Comparison of ENCODE assay signal across 24 mouse cellular contexts in the genomic region with DNA sequence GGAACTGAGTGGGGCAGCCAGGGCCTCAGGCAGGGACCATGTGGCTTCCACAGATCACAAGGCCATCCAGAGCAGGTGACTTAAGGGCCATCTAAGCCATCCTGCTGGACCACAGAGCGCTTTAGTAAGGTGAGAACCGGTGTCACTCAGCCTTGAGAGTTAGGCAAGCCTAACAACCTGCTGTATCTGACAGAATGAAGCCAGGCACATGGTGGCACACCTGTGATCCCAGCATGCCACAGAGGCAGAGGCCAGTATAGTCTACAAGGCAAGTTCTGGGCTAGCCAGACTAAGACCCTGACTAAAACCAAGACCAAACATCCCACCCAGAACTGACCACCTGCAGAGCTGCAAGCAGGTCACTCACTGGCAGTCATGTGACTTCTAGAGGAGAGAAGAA. TPM values are rescaled to one million over a fixed set of nuclear protein-coding genes. Genes with fewer than 3 reads are reported as not detected.
DNase-seq lines count a peak whose midpoint lies in the region; TF ChIP-seq lines count a peak whose summit lies in the region.
"Had no signal": no experiment of that assay in that cellular context is flagged by ENCODE, and none has a peak within 500 bp of the region (broad histone marks: within the 10 kb centered on the region; RNA-seq: fewer than 3 reads in every experiment).

No protein-coding gene starts in this region.

- no peak for TF ChIP-seq POLR2A in myocyte (IDR thresholded peaks at IDR 0.05; ENCODE audit: insufficient read length, low read depth)

- peak; percentile 57 for DNase-seq in cerebellum, adult 11-12 months
- no peak for DNase-seq in cerebellum, postnatal 10 days
- DNase-seq in heart, adult 11 months = peak; percentile 91
- DNase-seq in heart, postnatal 25 days (ENCODE audit: low spot score) = no peak
- peak; percentile 60 for DNase-seq in cerebellum, adult 9-10 months
- DNase-seq in right cerebral cortex, postnatal 25 days = no peak
- DNase-seq: adrenal gland, adult 8-10 months; heart, postnatal 36 days; kidney, adult 2 months; kidney, postnatal 36 days; left cerebral cortex, postnatal 4 days; lung, adult 18-20 months; lung, postnatal 4 days; thymus, adult 18-20 months; thymus, postnatal 25 days had no signal

- H3K36me3 ChIP-seq in myocyte (ENCODE audit: control insufficient read depth, insufficient read depth) = peaks cover 16% of the 10 kb centered on the region

- no peak overlapping the region for H3ac ChIP-seq in myocyte (ENCODE audit: control insufficient read depth, insufficient read length)

- peaks cover 25% of the 10 kb centered on the region for H3K79me2 ChIP-seq in myocyte (ENCODE audit: control insufficient read depth, insufficient read depth)

- H3K27me3 ChIP-seq in myocyte (ENCODE audit: control insufficient read depth, insufficient read depth, insufficient read length) = no peaks in the 10 kb centered on the region
- H3K27me3 ChIP-seq: forebrain, embryonic 15.5 days; hindbrain, embryonic 12.5 days; intestine, embryonic 15.5 days; liver, embryonic 12.5 days; neural tube, embryonic 13.5 days had no signal

- H3K4me2 ChIP-seq in myocyte (ENCODE audit: low read depth) = peak overlapping the region; percentile 42
- H3K4me2 ChIP-seq: forebrain, embryonic 15.5 days; hindbrain, embryonic 12.5 days; intestine, embryonic 15.5 days; liver, embryonic 12.5 days; neural tube, embryonic 13.5 days had no signal

- intact Hi-C loops in heart, postnatal 25 days (cut with DNase I) = no loop called here

- no peak overlapping the region for H3K4me3 ChIP-seq in myocyte
- H3K4me3 ChIP-seq: forebrain, embryonic 15.5 days; hindbrain, embryonic 12.5 days; intestine, embryonic 15.5 days; liver, embryonic 12.5 days; midbrain, embryonic 10.5 days; neural tube, embryonic 13.5 days had no signal

TF ChIP-seq in myocyte, 11 proteins besides CTCF, POLR2A, EP300 and RAD21:
- TF ChIP-seq MYOG (IDR thresholded peaks at IDR 0.05; ENCODE audit: control insufficient read depth in 1 of 3, insufficient read depth in 1 of 3, insufficient read length in 2 of 3, low read depth in 2 of 3) = no peak
- peak; percentile 3 for TF ChIP-seq POLR2AphosphoS2 (IDR thresholded peaks at IDR 0.05; ENCODE audit: insufficient read length, low read depth)
- TF ChIP-seq MYOD1 (IDR thresholded peaks at IDR 0.05; ENCODE audit: control insufficient read depth in 1 of 3, insufficient read length in 2 of 3, low read depth in 2 of 3) = peak in 1 of 3 experiments; percentile 42

RNA-seq across cellular contexts. Expression of gene Flcn, which starts 4.2 kb away (rescaled TPM):
- 10 to 100 TPM; 43.0 to 44.1 TPM for total RNA-seq in heart, postnatal 25 days (2021)
- polyA plus RNA-seq in myocyte (2012; fragmentation: generic; extraction: Trizol) = 43.9 TPM

RNA-seq across cellular contexts. Expression of gene Pld6, which starts 18.2 kb away (rescaled TPM):
- total RNA-seq in heart, postnatal 25 days (2021) = under 1 TPM; 0.18 to 0.42 TPM
- polyA plus RNA-seq in myocyte (2012; fragmentation: generic; extraction: Trizol) = 0.02 TPM
- total RNA-seq: G1E; gastrocnemius, adult 18-20 months had no signal
- polyA plus RNA-seq: G1E had no signal

RNA-seq across cellular contexts. Expression of gene Nt5m, which starts 33.6 kb away (rescaled TPM):
- 10 to 100 TPM; 26.0 to 30.8 TPM for total RNA-seq in heart, postnatal 25 days (2021)
- 30.8 TPM for polyA plus RNA-seq in myocyte (2012; fragmentation: generic; extraction: Trizol)

RNA-seq across cellular contexts. Expression of gene Cops3, which starts 34.0 kb away (rescaled TPM):
- 10 to 100 TPM; 70.2 to 75.0 TPM for total RNA-seq in heart, postnatal 25 days (2021)
- polyA plus RNA-seq in myocyte (2012; fragmentation: generic; extraction: Trizol) = 65.7 TPM

Comparison
In these comparisons a context has a peak if more than half of its experiments do, and no peak if none do; other contexts are left out.
1. DNase-seq: peak in cerebellum, adult 11-12 months (single experiment), heart, adult 11 months (single experiment) and cerebellum, adult 9-10 months (single experiment); none in cerebellum, postnatal 10 days (0 of 2), heart, postnatal 25 days (single experiment) and right cerebral cortex, postnatal 25 days (single experiment).